Mouse (Mus musculus): ENCODE results near the gene Dtx3. TPM values are rescaled to one million over a fixed set of nuclear protein-coding genes. Genes with fewer than 3 reads are reported as not detected.

Gene Dtx3
- polyA plus RNA-seq, 2 experiments: 157 to 565 TPM

GRCm38 (mm10) chr10:127170837-127171272 is 24.7 kb downstream of the Dtx3 start:
- WGBS: under 1% methylated on average over 29 of the region's 29 CpGs
- ATAC-seq (ENCODE audit: low FRiP score, low read depth) (peak; percentile 80), DNase-seq (ENCODE audit: low spot score) (peak; percentile 63)
- H3K9me3 ChIP-seq (ENCODE audit: control insufficient read depth, low read length): no peaks in the 10 kb centered on the region
- peak overlapping the region; percentile 41 for H3K4me3 ChIP-seq (replicated peaks; ENCODE audit: low read length)
- TF ChIP-seq POLR2A (IDR thresholded peaks at IDR 0.05; ENCODE audit: borderline replicate concordance, extremely low read depth, insufficient read depth, insufficient read length): no peak
- H3K4me1 ChIP-seq (ENCODE audit: control insufficient read depth, insufficient read depth, low read length): no peaks in the 10 kb centered on the region; the same call in 1 of the 2 replicates
- H3K4me2 ChIP-seq (replicated peaks; ENCODE audit: low read depth, low read length, severe bottlenecking): peak overlapping the region; percentile 75
- H3K36me3 ChIP-seq (ENCODE audit: control insufficient read depth, insufficient read depth, low read length): no peaks in the 10 kb centered on the region
- H3K27ac ChIP-seq (replicated peaks; ENCODE audit: low read depth, low read length): no peak overlapping the region
- H3K9ac ChIP-seq (ENCODE audit: low read depth, low read length, severe bottlenecking): peak overlapping the region; percentile 25; the same call in 1 of the 2 replicates
- peaks cover 51% of the 10 kb centered on the region for H3K27me3 ChIP-seq (ENCODE audit: control insufficient read depth, insufficient read depth, low read length)

GRCm38 (mm10) chr10:127170002-127170401 is 25.5 kb downstream of the Dtx3 start:
- peak overlapping the region; percentile 75 for H3K4me2 ChIP-seq (replicated peaks; ENCODE audit: low read depth, low read length, severe bottlenecking)
- no peaks in the 10 kb centered on the region for H3K9me3 ChIP-seq (ENCODE audit: control insufficient read depth, low read length)
- no peak for TF ChIP-seq POLR2A (IDR thresholded peaks at IDR 0.05; ENCODE audit: borderline replicate concordance, extremely low read depth, insufficient read depth, insufficient read length)
- DNase-seq (ENCODE audit: low spot score) (no peak), ATAC-seq (ENCODE audit: low FRiP score, low read depth) (no peak)
- 3% methylated on average over 22 of the region's 22 CpGs for WGBS
- no peaks in the 10 kb centered on the region for H3K36me3 ChIP-seq (ENCODE audit: control insufficient read depth, insufficient read depth, low read length)
- H3K4me3 ChIP-seq (replicated peaks; ENCODE audit: low read length): peak overlapping the region; percentile 41
- H3K4me1 ChIP-seq (ENCODE audit: control insufficient read depth, insufficient read depth, low read length): no peaks in the 10 kb centered on the region; the same call in none of the 2 replicates
- no peak overlapping the region for H3K27ac ChIP-seq (replicated peaks; ENCODE audit: low read depth, low read length)
- H3K27me3 ChIP-seq (ENCODE audit: control insufficient read depth, insufficient read depth, low read length): peaks cover 58% of the 10 kb centered on the region
- 0 out of 2 replicates have a peak overlapping the region, but pooled peaks have one; percentile 25 for H3K9ac ChIP-seq (ENCODE audit: low read depth, low read length, severe bottlenecking)

- no peak for TF ChIP-seq POLR2A (IDR thresholded peaks at IDR 0.05; ENCODE audit: borderline replicate concordance, extremely low read depth, insufficient read depth, insufficient read length)
- ATAC-seq (ENCODE audit: low FRiP score, low read depth): no peak
- Histone ChIP-seq H3K36me3 (ENCODE audit: control insufficient read depth, insufficient read depth, low read length) (no peaks in the 10 kb centered on the region), H3K9me3 (ENCODE audit: control insufficient read depth, low read length) (no peaks in the 10 kb centered on the region), H3K4me1 (ENCODE audit: control insufficient read depth, insufficient read depth, low read length) (no peaks in the 10 kb centered on the region; the same call in none of the 2 replicates), H3K9ac (ENCODE audit: low read depth, low read length, severe bottlenecking) (no peak overlapping the region), H3K4me2 (replicated peaks; ENCODE audit: low read depth, low read length, severe bottlenecking) (no peak overlapping the region), H3K4me3 (replicated peaks; ENCODE audit: low read length) (no peak overlapping the region), H3K27ac (replicated peaks; ENCODE audit: low read depth, low read length) (no peak overlapping the region), H3K27me3 (ENCODE audit: control insufficient read depth, insufficient read depth, low read length) (peaks cover 61% of the 10 kb centered on the region)
- WGBS: 30% methylated on average over 10 of the region's 10 CpGs
- DNase-seq (ENCODE audit: low spot score): no peak
These were observed 27.8 kb downstream of the Dtx3 start for GRCm38 (mm10) chr10:127167614-127168192.

- no peak for DNase-seq (ENCODE audit: low spot score)
These were observed 28.5 kb downstream of the Dtx3 start for GRCm38 (mm10) chr10:127166771-127167613.

GRCm38 (mm10) chr10:127166404-127166715 is 29.2 kb downstream of the Dtx3 start:
- H3K4me1 ChIP-seq (ENCODE audit: control insufficient read depth, insufficient read depth, low read length): no peaks in the 10 kb centered on the region; the same call in none of the 2 replicates
- peaks cover 61% of the 10 kb centered on the region for H3K27me3 ChIP-seq (ENCODE audit: control insufficient read depth, insufficient read depth, low read length)
- H3K4me2 ChIP-seq (replicated peaks; ENCODE audit: low read depth, low read length, severe bottlenecking): peak overlapping the region; percentile 99
- DNase-seq (ENCODE audit: low spot score): no peak
- no peak for TF ChIP-seq POLR2A (IDR thresholded peaks at IDR 0.05; ENCODE audit: borderline replicate concordance, extremely low read depth, insufficient read depth, insufficient read length)
- no peaks in the 10 kb centered on the region for H3K36me3 ChIP-seq (ENCODE audit: control insufficient read depth, insufficient read depth, low read length)
- no peak for ATAC-seq (ENCODE audit: low FRiP score, low read depth)
- peak overlapping the region; percentile 60 for H3K4me3 ChIP-seq (replicated peaks; ENCODE audit: low read length)
- no peak overlapping the region for H3K27ac ChIP-seq (replicated peaks; ENCODE audit: low read depth, low read length)
- no peaks in the 10 kb centered on the region for H3K9me3 ChIP-seq (ENCODE audit: control insufficient read depth, low read length)
- WGBS: 2% methylated on average over 11 of the region's 11 CpGs
- peak overlapping the region; percentile 67 for H3K9ac ChIP-seq (ENCODE audit: low read depth, low read length, severe bottlenecking)

More at GRCm38 (mm10) chr10:127166771-127167613, 28.5 kb downstream of the Dtx3 start:
- peak overlapping the region; percentile 60; the same call in 1 of the 2 replicates for H3K4me3 ChIP-seq (replicated peaks; ENCODE audit: low read length)
- H3K36me3 ChIP-seq (ENCODE audit: control insufficient read depth, insufficient read depth, low read length): no peaks in the 10 kb centered on the region
- H3K4me1 ChIP-seq (ENCODE audit: control insufficient read depth, insufficient read depth, low read length): no peaks in the 10 kb centered on the region; the same call in none of the 2 replicates
- 23% methylated on average over 15 of the region's 15 CpGs for WGBS
- no peak for TF ChIP-seq POLR2A (IDR thresholded peaks at IDR 0.05; ENCODE audit: borderline replicate concordance, extremely low read depth, insufficient read depth, insufficient read length)
- H3K27me3 ChIP-seq (ENCODE audit: control insufficient read depth, insufficient read depth, low read length): peaks cover 61% of the 10 kb centered on the region
- H3K9ac ChIP-seq (ENCODE audit: low read depth, low read length, severe bottlenecking): no peak overlapping the region
- no peaks in the 10 kb centered on the region for H3K9me3 ChIP-seq (ENCODE audit: control insufficient read depth, low read length)
- no peak overlapping the region; the same call in 1 of the 2 replicates for H3K4me2 ChIP-seq (replicated peaks; ENCODE audit: low read depth, low read length, severe bottlenecking)
- no peak for ATAC-seq (ENCODE audit: low FRiP score, low read depth)
- no peak overlapping the region for H3K27ac ChIP-seq (replicated peaks; ENCODE audit: low read depth, low read length)

All from limb, embryonic 14.5 days (tissue).